Mouse (Mus musculus): ENCODE results near the gene Kirrel3. TPM values are rescaled to one million over a fixed set of nuclear protein-coding genes. Genes with fewer than 3 reads are reported as not detected.

Gene Kirrel3
- polyA plus RNA-seq, 1 experiment from 2014 or later: 2.5 TPM

DNA sequence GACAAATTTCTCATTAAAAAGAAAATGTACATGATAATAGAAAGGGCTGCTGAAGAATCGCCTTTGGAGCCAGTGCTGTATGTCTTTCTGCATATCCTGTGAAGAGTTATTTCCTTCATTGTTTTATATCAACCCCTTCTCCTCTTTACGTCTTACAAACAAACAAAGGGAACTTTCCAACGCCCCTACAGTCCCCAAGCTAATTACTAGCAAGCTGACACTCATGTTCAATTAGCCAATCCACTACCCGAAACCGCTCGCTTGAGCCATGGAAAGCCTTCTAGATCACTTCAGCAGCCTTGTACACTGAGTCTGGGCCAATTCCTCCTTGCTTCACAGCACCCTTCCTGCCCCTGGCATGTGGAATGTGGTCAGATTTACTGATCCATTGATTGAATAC, 150.0 kb downstream of the Kirrel3 start:
- 77% methylated on average over 6 of the region's 6 CpGs for WGBS
- no peak overlapping the region for H3K27ac ChIP-seq (replicated peaks; ENCODE audit: low read depth, low read length)
- H3K9me3 ChIP-seq (replicated peaks; ENCODE audit: control insufficient read depth, low read length): no peaks in the 10 kb centered on the region
- ATAC-seq (replicated peaks; ENCODE audit: insufficient number of reproducible peaks, low FRiP score, low TSS enrichment, low read depth) (no peak), DNase-seq (ENCODE audit: low spot score) (no peak)
- no peak overlapping the region for H3K4me2 ChIP-seq (ENCODE audit: low read depth, low read length)
- H3K36me3 ChIP-seq (replicated peaks; ENCODE audit: control insufficient read depth, insufficient read depth, low read depth, low read length): no peaks in the 10 kb centered on the region
- no peak overlapping the region for H3K4me3 ChIP-seq (ENCODE audit: low read depth, low read length)
- H3K27me3 ChIP-seq (ENCODE audit: control insufficient read depth, insufficient read depth, low read length): no peaks in the 10 kb centered on the region
- H3K4me1 ChIP-seq (ENCODE audit: control insufficient read depth, insufficient read depth, low read length): no peaks in the 10 kb centered on the region
- H3K9ac ChIP-seq (replicated peaks; ENCODE audit: low read length): no peak overlapping the region

DNA sequence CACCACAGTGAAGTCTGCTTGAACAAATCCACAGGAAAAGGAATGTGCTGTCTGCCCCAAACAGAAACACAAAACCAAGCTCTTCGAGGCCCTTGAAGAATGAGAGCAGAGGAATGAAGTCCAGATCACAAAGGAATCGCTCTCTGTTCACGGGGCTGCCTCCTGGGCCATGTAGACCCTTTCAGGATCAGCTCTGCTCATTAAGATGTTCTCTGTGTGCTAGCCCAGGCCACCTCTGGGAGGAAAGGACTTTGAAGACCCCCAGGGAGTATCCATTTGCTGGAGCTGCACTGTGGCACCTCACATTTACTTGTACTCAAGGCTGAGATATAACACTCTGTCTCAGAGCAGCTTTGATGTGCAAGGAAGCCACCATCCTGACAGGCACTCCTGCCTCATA, 158.2 kb downstream of the Kirrel3 start:
- H3K4me3 ChIP-seq (ENCODE audit: low read depth, low read length): no peak overlapping the region
- H3K4me1 ChIP-seq (ENCODE audit: control insufficient read depth, insufficient read depth, low read length): no peaks in the 10 kb centered on the region
- H3K4me2 ChIP-seq (ENCODE audit: low read depth, low read length): no peak overlapping the region
- H3K9ac ChIP-seq (replicated peaks; ENCODE audit: low read length): no peak overlapping the region
- H3K27ac ChIP-seq (replicated peaks; ENCODE audit: low read depth, low read length): no peak overlapping the region
- DNase-seq (ENCODE audit: low spot score) (no peak), ATAC-seq (replicated peaks; ENCODE audit: insufficient number of reproducible peaks, low FRiP score, low TSS enrichment, low read depth) (no peak)
- H3K9me3 ChIP-seq (replicated peaks; ENCODE audit: control insufficient read depth, low read length): no peaks in the 10 kb centered on the region
- 44% methylated on average over 3 of the region's 3 CpGs for WGBS
- no peaks in the 10 kb centered on the region for H3K36me3 ChIP-seq (replicated peaks; ENCODE audit: control insufficient read depth, insufficient read depth, low read depth, low read length)
- no peaks in the 10 kb centered on the region for H3K27me3 ChIP-seq (ENCODE audit: control insufficient read depth, insufficient read depth, low read length)

DNA sequence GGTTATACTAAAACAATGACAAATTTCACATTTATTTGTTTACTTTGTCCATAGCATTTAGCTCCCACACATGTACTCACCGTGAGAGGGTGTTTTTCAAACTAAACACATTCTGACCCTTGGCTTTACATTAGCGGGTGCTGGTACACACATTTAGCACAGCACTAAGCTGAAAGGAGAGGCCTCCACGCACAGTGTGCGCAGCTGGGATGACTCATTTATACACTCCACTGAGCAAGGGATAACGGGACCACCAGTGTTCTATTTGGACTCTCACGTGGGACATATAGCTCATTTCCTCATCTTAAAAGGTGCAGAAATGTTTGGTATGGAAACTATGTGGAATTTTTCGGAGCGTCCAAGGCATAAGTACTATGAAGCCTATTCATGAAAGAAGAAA, 158.7 kb downstream of the Kirrel3 start:
- Histone ChIP-seq H3K4me2 (ENCODE audit: low read depth, low read length) (no peak overlapping the region), H3K36me3 (replicated peaks; ENCODE audit: control insufficient read depth, insufficient read depth, low read depth, low read length) (no peaks in the 10 kb centered on the region), H3K4me1 (ENCODE audit: control insufficient read depth, insufficient read depth, low read length) (no peaks in the 10 kb centered on the region), H3K27me3 (ENCODE audit: control insufficient read depth, insufficient read depth, low read length) (no peaks in the 10 kb centered on the region), H3K4me3 (ENCODE audit: low read depth, low read length) (no peak overlapping the region), H3K9me3 (replicated peaks; ENCODE audit: control insufficient read depth, low read length) (no peaks in the 10 kb centered on the region), H3K9ac (replicated peaks; ENCODE audit: low read length) (no peak overlapping the region), H3K27ac (replicated peaks; ENCODE audit: low read depth, low read length) (no peak overlapping the region)
- DNase-seq (ENCODE audit: low spot score): no peak
- 77% methylated on average over 8 of the region's 8 CpGs for WGBS
- ATAC-seq (replicated peaks; ENCODE audit: insufficient number of reproducible peaks, low FRiP score, low TSS enrichment, low read depth): no peak

DNA sequence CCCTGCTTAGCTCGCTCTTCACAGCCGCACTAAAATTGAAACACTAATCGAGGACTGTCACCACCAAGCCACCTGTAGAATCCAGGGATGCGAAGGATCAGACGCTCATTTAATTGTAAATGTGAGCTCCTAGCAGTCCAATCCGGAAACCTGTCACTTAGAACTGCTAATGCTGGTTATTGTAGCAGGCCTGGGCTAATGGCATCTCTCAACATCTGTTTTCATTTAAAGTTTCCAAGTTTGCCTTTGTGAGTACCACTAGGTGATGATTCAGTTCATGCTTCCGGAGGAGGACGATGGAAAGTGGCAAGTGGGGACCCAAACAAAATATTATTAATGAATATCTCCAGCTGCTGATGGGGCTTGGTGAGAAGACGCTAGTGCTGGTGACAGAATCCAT, 161.1 kb downstream of the Kirrel3 start:
- no peak overlapping the region for H3K4me2 ChIP-seq (ENCODE audit: low read depth, low read length)
- H3K27ac ChIP-seq (replicated peaks; ENCODE audit: low read depth, low read length): no peak overlapping the region
- H3K9me3 ChIP-seq (replicated peaks; ENCODE audit: control insufficient read depth, low read length): no peaks in the 10 kb centered on the region
- ATAC-seq (replicated peaks; ENCODE audit: insufficient number of reproducible peaks, low FRiP score, low TSS enrichment, low read depth) (no peak), DNase-seq (ENCODE audit: low spot score) (peak; percentile 43)
- H3K4me1 ChIP-seq (ENCODE audit: control insufficient read depth, insufficient read depth, low read length): no peaks in the 10 kb centered on the region
- H3K27me3 ChIP-seq (ENCODE audit: control insufficient read depth, insufficient read depth, low read length): no peaks in the 10 kb centered on the region
- H3K9ac ChIP-seq (replicated peaks; ENCODE audit: low read length): no peak overlapping the region
- 51% methylated on average over 9 of the region's 9 CpGs for WGBS
- no peak overlapping the region for H3K4me3 ChIP-seq (ENCODE audit: low read depth, low read length)
- H3K36me3 ChIP-seq (replicated peaks; ENCODE audit: control insufficient read depth, insufficient read depth, low read depth, low read length): no peaks in the 10 kb centered on the region

DNA sequence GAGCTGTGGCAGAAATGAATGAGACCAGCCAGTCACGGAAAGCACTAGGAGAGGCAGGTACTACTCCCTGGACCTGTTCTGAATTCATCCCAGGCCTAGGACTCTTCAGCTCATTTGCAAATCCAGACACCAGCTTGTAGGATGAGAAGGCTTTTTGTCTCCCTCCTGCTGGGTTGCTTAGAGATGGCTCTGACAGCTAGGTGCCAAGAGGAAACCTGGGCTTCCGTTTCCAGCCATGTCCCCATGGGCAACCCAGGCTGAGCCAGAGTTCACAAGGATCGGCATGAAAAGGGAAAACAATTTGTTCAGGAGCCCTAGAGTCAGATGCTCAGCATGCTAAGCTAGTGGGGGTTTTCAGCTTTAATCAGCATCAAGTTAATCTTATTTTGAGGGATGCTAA, 166.6 kb downstream of the Kirrel3 start:
- H3K4me1 ChIP-seq (ENCODE audit: control insufficient read depth, insufficient read depth, low read length): no peaks in the 10 kb centered on the region
- ATAC-seq (replicated peaks; ENCODE audit: insufficient number of reproducible peaks, low FRiP score, low TSS enrichment, low read depth) (no peak), DNase-seq (ENCODE audit: low spot score) (no peak)
- H3K9me3 ChIP-seq (replicated peaks; ENCODE audit: control insufficient read depth, low read length): no peaks in the 10 kb centered on the region
- no peak overlapping the region for H3K9ac ChIP-seq (replicated peaks; ENCODE audit: low read length)
- no peaks in the 10 kb centered on the region for H3K27me3 ChIP-seq (ENCODE audit: control insufficient read depth, insufficient read depth, low read length)
- no peaks in the 10 kb centered on the region for H3K36me3 ChIP-seq (replicated peaks; ENCODE audit: control insufficient read depth, insufficient read depth, low read depth, low read length)
- H3K27ac ChIP-seq (replicated peaks; ENCODE audit: low read depth, low read length): no peak overlapping the region
- H3K4me2 ChIP-seq (ENCODE audit: low read depth, low read length): no peak overlapping the region
- H3K4me3 ChIP-seq (ENCODE audit: low read depth, low read length): no peak overlapping the region
- WGBS: 51% methylated on average over 3 of the region's 3 CpGs

DNA sequence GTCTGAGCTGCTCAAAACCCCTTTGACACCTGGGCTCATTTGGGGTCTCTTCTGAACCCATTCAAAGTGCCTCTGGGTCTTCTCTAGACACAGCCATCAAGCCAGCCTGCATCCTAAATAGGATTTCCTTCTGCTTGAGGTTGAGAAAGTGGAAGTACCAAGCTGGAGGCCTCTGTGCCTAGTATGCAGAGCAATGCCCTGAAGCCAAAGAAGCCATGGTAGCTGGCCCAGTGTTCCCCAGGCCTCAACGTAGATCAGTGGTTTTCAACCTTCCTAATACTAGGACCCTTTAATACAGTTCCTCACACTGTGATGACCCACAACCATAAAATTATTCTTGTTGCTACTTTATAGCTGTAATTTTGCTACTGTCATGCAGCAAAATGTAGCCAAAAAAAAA, 167.4 kb downstream of the Kirrel3 start:
- Histone ChIP-seq H3K4me2 (ENCODE audit: low read depth, low read length) (no peak overlapping the region), H3K36me3 (replicated peaks; ENCODE audit: control insufficient read depth, insufficient read depth, low read depth, low read length) (no peaks in the 10 kb centered on the region), H3K4me3 (ENCODE audit: low read depth, low read length) (no peak overlapping the region), H3K9ac (replicated peaks; ENCODE audit: low read length) (no peak overlapping the region), H3K27me3 (ENCODE audit: control insufficient read depth, insufficient read depth, low read length) (no peaks in the 10 kb centered on the region), H3K9me3 (replicated peaks; ENCODE audit: control insufficient read depth, low read length) (no peaks in the 10 kb centered on the region), H3K27ac (replicated peaks; ENCODE audit: low read depth, low read length) (no peak overlapping the region), H3K4me1 (ENCODE audit: control insufficient read depth, insufficient read depth, low read length) (no peaks in the 10 kb centered on the region)
- no peak for ATAC-seq (replicated peaks; ENCODE audit: insufficient number of reproducible peaks, low FRiP score, low TSS enrichment, low read depth)
- DNase-seq (ENCODE audit: low spot score): no peak
- WGBS: 78% methylated on average over 1 of the region's 1 CpGs

DNA sequence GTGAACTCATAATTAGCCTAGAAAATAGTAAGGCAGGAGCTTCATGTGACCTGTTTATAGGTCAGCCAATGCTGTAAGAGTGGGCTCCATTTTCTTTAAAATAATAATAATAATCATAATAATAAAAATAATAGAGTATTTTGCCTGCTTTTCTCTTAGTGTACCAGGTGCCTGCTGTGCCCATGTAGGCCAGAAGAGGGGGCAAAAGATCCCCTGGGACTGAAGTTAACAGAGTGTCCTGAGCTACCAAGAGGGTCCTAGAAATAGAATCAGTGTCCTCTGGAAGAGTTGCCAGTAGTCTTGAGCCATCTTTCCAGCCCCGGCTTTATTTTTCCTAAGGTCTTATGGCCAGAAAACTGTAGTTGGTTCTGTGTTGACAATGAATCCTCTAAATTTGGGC, 174.9 kb downstream of the Kirrel3 start:
- no peak for ATAC-seq (replicated peaks; ENCODE audit: insufficient number of reproducible peaks, low FRiP score, low TSS enrichment, low read depth)
- H3K27me3 ChIP-seq (ENCODE audit: control insufficient read depth, insufficient read depth, low read length): no peaks in the 10 kb centered on the region
- peak; percentile 27 for DNase-seq (ENCODE audit: low spot score)
- no peak overlapping the region for H3K9ac ChIP-seq (replicated peaks; ENCODE audit: low read length)
- no peak overlapping the region for H3K27ac ChIP-seq (replicated peaks; ENCODE audit: low read depth, low read length)
- no peaks in the 10 kb centered on the region for H3K4me1 ChIP-seq (ENCODE audit: control insufficient read depth, insufficient read depth, low read length)
- no peak overlapping the region for H3K4me2 ChIP-seq (ENCODE audit: low read depth, low read length)
- no peaks in the 10 kb centered on the region for H3K9me3 ChIP-seq (replicated peaks; ENCODE audit: control insufficient read depth, low read length)
- no peak overlapping the region for H3K4me3 ChIP-seq (ENCODE audit: low read depth, low read length)
- WGBS: 75% methylated on average over 1 of the region's 1 CpGs
- H3K36me3 ChIP-seq (replicated peaks; ENCODE audit: control insufficient read depth, insufficient read depth, low read depth, low read length): no peaks in the 10 kb centered on the region

DNA sequence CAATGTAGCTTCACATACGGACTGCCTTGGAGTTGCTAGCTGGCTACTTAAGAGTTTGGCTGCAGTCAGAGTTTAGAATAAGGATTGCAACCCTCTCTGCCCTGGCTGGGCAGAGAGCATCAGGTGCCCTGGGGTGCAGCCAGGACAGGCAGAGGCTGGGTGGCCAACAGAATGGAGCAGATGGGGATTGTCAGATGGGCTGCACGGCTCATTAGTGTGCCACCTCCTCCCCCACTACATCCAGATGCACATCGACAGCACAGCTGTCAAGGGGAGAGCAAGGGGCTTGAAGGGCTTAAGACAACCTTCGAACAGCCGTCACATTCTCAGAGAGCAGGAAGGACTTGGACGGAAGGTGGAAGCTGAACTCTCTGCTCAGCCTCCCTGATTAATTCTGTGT, 177.7 kb downstream of the Kirrel3 start:
- no peak for DNase-seq (ENCODE audit: low spot score)

More for the DNA sequence above, 177.7 kb downstream of the Kirrel3 start:
- Histone ChIP-seq H3K9ac (replicated peaks; ENCODE audit: low read length) (no peak overlapping the region), H3K27me3 (ENCODE audit: control insufficient read depth, insufficient read depth, low read length) (no peaks in the 10 kb centered on the region), H3K36me3 (replicated peaks; ENCODE audit: control insufficient read depth, insufficient read depth, low read depth, low read length) (no peaks in the 10 kb centered on the region), H3K4me2 (ENCODE audit: low read depth, low read length) (no peak overlapping the region), H3K9me3 (replicated peaks; ENCODE audit: control insufficient read depth, low read length) (no peaks in the 10 kb centered on the region), H3K4me1 (ENCODE audit: control insufficient read depth, insufficient read depth, low read length) (no peaks in the 10 kb centered on the region), H3K4me3 (ENCODE audit: low read depth, low read length) (no peak overlapping the region), H3K27ac (replicated peaks; ENCODE audit: low read depth, low read length) (no peak overlapping the region)
- 56% methylated on average over 6 of the region's 6 CpGs for WGBS
- no peak for ATAC-seq (replicated peaks; ENCODE audit: insufficient number of reproducible peaks, low FRiP score, low TSS enrichment, low read depth)
